12 mouse cellular contexts compared by ENCODE assay signal in genomic region chr2:157613997-157614396, GRCm38 (mm10). TPM values are rescaled to one million over a fixed set of nuclear protein-coding genes. Genes with fewer than 3 reads are reported as not detected.
DNase-seq lines count a peak whose midpoint lies in the region; ATAC-seq lines count a peak whose summit lies in the region.
"Had no signal": no experiment of that assay in that cellular context is flagged by ENCODE, and none has a peak within 500 bp of the region (broad histone marks: within the 10 kb centered on the region; RNA-seq: fewer than 3 reads in every experiment).

No protein-coding gene starts in this region.

- no peaks in the 10 kb centered on the region for H3K9me3 ChIP-seq in kidney, embryonic 16.5 days (ENCODE audit: low read length)
- no peaks in the 10 kb centered on the region for H3K9me3 ChIP-seq in embryonic facial prominence, embryonic 11.5 days (replicated peaks; ENCODE audit: control insufficient read depth, low read length)
- no peaks in the 10 kb centered on the region for H3K9me3 ChIP-seq in heart, embryonic 10.5 days
- H3K9me3 ChIP-seq: heart, embryonic 13.5 days; limb, embryonic 13.5 days had no signal

- H3K36me3 ChIP-seq in kidney, embryonic 16.5 days (ENCODE audit: insufficient read depth, low read length), result no peaks in the 10 kb centered on the region
- H3K36me3 ChIP-seq in embryonic facial prominence, embryonic 11.5 days (replicated peaks; ENCODE audit: control insufficient read depth, insufficient read depth, low read depth, low read length), result no peaks in the 10 kb centered on the region
- H3K36me3 ChIP-seq in heart, embryonic 10.5 days, result no peaks in the 10 kb centered on the region
- H3K36me3 ChIP-seq: heart, embryonic 13.5 days; limb, embryonic 13.5 days had no signal

- H3K4me2 ChIP-seq in kidney, embryonic 16.5 days (replicated peaks; ENCODE audit: low read depth, low read length), result 0 out of 2 replicates have a peak overlapping the region, but pooled peaks have one; percentile 11
- H3K4me2 ChIP-seq in embryonic facial prominence, embryonic 11.5 days (ENCODE audit: low read depth, low read length), result no peak overlapping the region; the same call in 1 of the 2 replicates
- H3K4me2 ChIP-seq: heart, embryonic 13.5 days; limb, embryonic 13.5 days had no signal

- WGBS in kidney, embryonic 16.5 days, result 15% methylated on average over 11 of the region's 11 CpGs
- 12% methylated on average over 11 of the region's 11 CpGs for WGBS in embryonic facial prominence, embryonic 11.5 days
- WGBS in heart, embryonic 10.5 days, result 17% methylated on average over 10 of the region's 11 CpGs

- no peak overlapping the region for H3K27ac ChIP-seq in kidney, embryonic 16.5 days (ENCODE audit: low read length)
- no peak overlapping the region for H3K27ac ChIP-seq in embryonic facial prominence, embryonic 11.5 days (replicated peaks; ENCODE audit: low read depth, low read length)
- no peak overlapping the region for H3K27ac ChIP-seq in heart, embryonic 10.5 days
- H3K27ac ChIP-seq: heart, embryonic 13.5 days; limb, embryonic 13.5 days; macrophage had no signal

- no peak; the same call in 1 of the 2 replicates for ATAC-seq in kidney, embryonic 16.5 days (ENCODE audit: low FRiP score, low TSS enrichment)
- peak; percentile 20; the same call in 1 of the 2 replicates for ATAC-seq in embryonic facial prominence, embryonic 11.5 days (replicated peaks; ENCODE audit: insufficient number of reproducible peaks, low FRiP score, low TSS enrichment, low read depth)

- peaks cover 7% of the 10 kb centered on the region for H3K4me1 ChIP-seq in kidney, embryonic 16.5 days (ENCODE audit: insufficient read depth, low read length)
- no peaks in the 10 kb centered on the region for H3K4me1 ChIP-seq in embryonic facial prominence, embryonic 11.5 days (ENCODE audit: control insufficient read depth, insufficient read depth, low read length)
- H3K4me1 ChIP-seq in heart, embryonic 10.5 days, result peaks cover 8% of the 10 kb centered on the region
- H3K4me1 ChIP-seq: limb, embryonic 13.5 days had no signal

- H3K27me3 ChIP-seq in kidney, embryonic 16.5 days (ENCODE audit: insufficient read depth, low read length), result no peaks in the 10 kb centered on the region
- no peaks in the 10 kb centered on the region for H3K27me3 ChIP-seq in embryonic facial prominence, embryonic 11.5 days (ENCODE audit: control insufficient read depth, insufficient read depth, low read length)
- H3K27me3 ChIP-seq in heart, embryonic 10.5 days (ENCODE audit: insufficient read depth, poor library complexity, severe bottlenecking), result peaks cover 69% of the 10 kb centered on the region

- H3K9ac ChIP-seq in kidney, embryonic 16.5 days (replicated peaks; ENCODE audit: low read length), result no peak overlapping the region
- H3K9ac ChIP-seq in embryonic facial prominence, embryonic 11.5 days (replicated peaks; ENCODE audit: low read length), result no peak overlapping the region
- H3K9ac ChIP-seq: heart, embryonic 13.5 days; limb, embryonic 13.5 days had no signal

- no peak for DNase-seq in kidney, adult 9 months
- DNase-seq in embryonic facial prominence, embryonic 11.5 days (ENCODE audit: low spot score), result peak; percentile 27
- DNase-seq in mesoderm, embryonic 11.5 days (ENCODE audit: low read depth, low spot score), result peak; percentile 30
- DNase-seq in thymus, postnatal 10 days (ENCODE audit: low spot score in 2 of 2), result peak; percentile 57 to 59
- DNase-seq in T-cell, adult 2 months (ENCODE audit: low spot score), result no peak
- no peak for DNase-seq in heart, adult 9 months (ENCODE audit: low spot score in 2 of 2)
- no peak for DNase-seq in heart, embryonic 10.5 days (ENCODE audit: low spot score)
- DNase-seq: kidney, postnatal 14 days had no signal

- no peak overlapping the region for H3K4me3 ChIP-seq in kidney, embryonic 16.5 days (ENCODE audit: low read length)
- H3K4me3 ChIP-seq in embryonic facial prominence, embryonic 11.5 days (ENCODE audit: low read depth, low read length), result no peak overlapping the region
- no peak overlapping the region for H3K4me3 ChIP-seq in heart, embryonic 10.5 days
- H3K4me3 ChIP-seq: heart, embryonic 13.5 days; limb, embryonic 13.5 days had no signal

RNA-seq across cellular contexts. Expression of gene Blcap, which starts 42.9 kb away (rescaled TPM):
- 55.8 and 60.8 TPM in 2 replicates for polyA plus RNA-seq in kidney, embryonic 16.5 days (2015; fragmentation: Nextera tagmentation; extraction: Ambion mirVana)
- polyA plus RNA-seq in embryonic facial prominence, embryonic 11.5 days (2014; fragmentation: Nextera tagmentation; extraction: Ambion mirVana), result 90.2 and 97.9 TPM in 2 replicates
- 38.3 and 38.6 TPM in 2 replicates for polyA plus RNA-seq in heart, embryonic 10.5 days (2016; fragmentation: Nextera tagmentation; extraction: Ambion mirVana)

RNA-seq across cellular contexts. Expression of gene Nnat, which starts 54.1 kb away (rescaled TPM):
- polyA plus RNA-seq in kidney, embryonic 16.5 days (2015; fragmentation: Nextera tagmentation; extraction: Ambion mirVana), result 227 and 246 TPM in 2 replicates
- polyA plus RNA-seq in embryonic facial prominence, embryonic 11.5 days (2014; fragmentation: Nextera tagmentation; extraction: Ambion mirVana), result 1,482 and 1,542 TPM in 2 replicates
- 253 and 592 TPM in 2 replicates for polyA plus RNA-seq in heart, embryonic 10.5 days (2016; fragmentation: Nextera tagmentation; extraction: Ambion mirVana)
- polyA plus RNA-seq: macrophage had no signal

Comparison
In these comparisons a context has a peak if more than half of its experiments do, and no peak if none do; other contexts are left out.
1. DNase-seq: peak in embryonic facial prominence, embryonic 11.5 days (single experiment), mesoderm, embryonic 11.5 days (single experiment) and thymus, postnatal 10 days (2 of 2); none in kidney, adult 9 months (single experiment), T-cell, adult 2 months (single experiment), heart, adult 9 months (0 of 2) and heart, embryonic 10.5 days (single experiment).